Mouse (Mus musculus): ENCODE data around the gene Dmkn. TPM values are rescaled to one million over a fixed set of nuclear protein-coding genes. Genes with fewer than 3 reads are reported as not detected.
"Not testable (repeated sequence)": the region's sequence is repeated elsewhere in the genome, so short reads cannot be mapped to it uniquely, and the experiment has no call there.

Dmkn gene
- total RNA-seq, 4 experiments from 2014 or later = 0.48 to 1.0 TPM; not detected in 2

DNA sequence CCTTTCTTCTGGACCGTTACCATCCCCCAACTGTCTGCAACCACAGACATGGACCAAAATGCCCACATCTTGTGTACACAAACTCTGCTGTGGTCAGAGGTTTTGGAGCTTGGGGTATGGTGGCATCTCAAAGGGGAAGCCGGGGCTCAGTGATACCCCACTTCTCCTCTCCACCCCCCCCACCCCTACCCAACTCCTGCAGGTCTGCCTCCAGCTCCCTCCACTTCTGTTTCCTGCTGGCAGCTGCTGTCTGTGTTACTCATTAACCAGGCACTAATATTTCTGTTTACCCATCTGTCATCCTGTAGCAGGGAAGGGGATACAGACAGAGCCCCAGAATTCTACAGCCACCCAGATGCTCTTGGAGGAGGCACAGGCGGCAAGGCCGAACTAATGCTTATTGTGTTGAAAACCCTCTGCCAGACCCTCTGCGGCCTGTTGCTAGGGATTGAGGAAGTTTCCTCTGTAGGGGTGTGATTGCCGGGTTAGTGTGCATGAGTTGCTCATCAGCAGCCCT is 48.8 kb downstream of the Dmkn start:
- DNase-seq (ENCODE audit: low spot score in 2 of 2) = no peak

DNA sequence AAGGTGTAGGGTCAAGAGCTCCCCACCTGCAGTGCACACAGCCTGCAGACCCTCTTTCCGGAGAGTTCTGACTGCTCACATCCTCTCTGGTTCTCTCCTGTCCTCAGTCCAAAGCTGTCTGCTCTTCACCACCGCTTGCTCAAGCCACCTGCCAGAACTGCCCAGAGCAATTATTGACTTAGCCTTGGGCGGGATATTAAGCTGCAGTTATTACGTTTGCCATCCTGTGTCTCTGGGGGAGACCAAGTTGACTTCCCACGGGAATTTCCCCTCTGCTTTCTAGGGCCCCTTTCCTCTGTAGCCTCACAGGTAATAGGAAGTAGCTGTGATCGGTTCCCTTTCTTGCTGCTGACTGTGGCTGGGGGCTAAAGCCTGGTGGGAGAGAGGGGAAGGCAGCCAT is 56.6 kb downstream of the Dmkn start:
- no peak for DNase-seq (ENCODE audit: low spot score in 2 of 2)

DNA sequence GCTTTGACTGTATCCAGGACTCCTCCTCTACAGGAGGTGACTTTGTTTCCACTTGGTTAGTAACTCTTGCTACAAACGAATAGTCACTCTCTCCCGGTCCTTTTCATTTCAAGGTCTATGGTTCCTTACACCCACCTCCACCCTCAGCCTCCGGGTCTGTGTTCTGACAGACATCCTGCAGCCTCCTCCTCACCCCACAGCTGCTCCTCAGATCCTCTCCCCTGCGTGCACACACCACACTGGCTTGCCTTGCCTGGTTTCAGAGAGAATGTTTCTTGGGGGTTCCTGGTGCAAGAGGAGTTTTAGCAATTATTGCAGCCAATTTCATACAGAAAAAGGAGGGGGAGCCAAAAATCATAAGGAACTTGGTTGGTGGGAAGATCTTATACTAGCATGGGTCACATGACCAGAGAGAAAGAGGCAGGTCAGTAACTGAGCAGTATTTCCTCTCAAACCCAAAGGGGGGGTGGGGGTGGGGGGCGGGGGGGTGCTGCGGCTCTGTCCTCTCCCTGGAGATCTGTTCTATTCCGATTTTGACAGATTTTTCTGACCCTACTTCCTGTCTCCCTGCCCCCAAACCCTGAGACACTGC is 57.4 kb downstream of the Dmkn start:
- DNase-seq (ENCODE audit: low spot score in 2 of 2) = no peak

- no peak for DNase-seq (ENCODE audit: low spot score in 2 of 2)
Observed at GRCm38 (mm10) chr7:30821532-30821931, 58.0 kb downstream of the Dmkn start.

DNA sequence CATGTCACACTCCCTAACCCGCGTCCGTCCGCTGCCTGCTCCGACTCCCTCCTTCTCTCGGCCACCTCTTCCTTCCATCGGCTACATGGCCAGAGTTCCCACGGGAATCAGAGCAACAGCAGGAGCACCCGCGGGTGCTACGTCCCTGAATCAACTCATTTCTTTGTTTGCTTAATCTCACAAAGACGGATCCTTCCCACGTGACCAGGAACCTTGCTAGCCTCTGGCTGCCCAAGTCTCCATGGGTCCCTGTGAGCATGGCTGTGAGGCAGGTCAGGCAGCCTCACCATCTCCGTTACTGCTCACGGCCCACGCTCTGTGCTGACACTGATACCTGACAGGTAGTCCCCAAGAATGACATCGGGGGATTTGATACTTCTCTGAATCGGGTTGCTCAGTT is 60.1 kb downstream of the Dmkn start, which contains the start of gene Ffar2:
Gene Ffar2, minus strand, starts transcription at position 101 of the 400 bp plus-strand sequence.
- no peak for DNase-seq (ENCODE audit: low spot score in 2 of 2)

DNA sequence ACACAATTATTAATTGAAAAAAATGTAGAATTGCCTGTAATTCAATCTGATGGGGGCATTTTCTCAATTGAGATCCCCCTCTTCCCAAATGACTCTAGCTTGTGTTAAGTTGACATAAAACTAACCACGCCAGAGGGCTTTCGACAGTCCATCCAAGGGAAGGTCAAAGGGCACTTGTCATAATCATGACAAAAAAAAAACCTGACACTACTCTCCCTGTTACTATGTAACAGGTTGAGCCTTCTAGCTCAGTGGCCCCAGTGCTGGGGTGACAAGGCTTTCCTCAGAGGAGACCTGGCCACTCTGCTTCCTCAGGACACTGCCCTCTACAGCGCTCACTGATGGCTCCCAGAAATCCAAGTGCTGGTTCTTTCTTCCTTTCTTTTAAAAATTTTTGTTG is 60.8 kb downstream of the Dmkn start:
- no peak for DNase-seq (ENCODE audit: low spot score in 2 of 2)

GRCm38 (mm10) chr7:30826660-30827059 is 63.1 kb downstream of the Dmkn start:
- DNase-seq (ENCODE audit: low spot score in 2 of 2) = no peak

DNA sequence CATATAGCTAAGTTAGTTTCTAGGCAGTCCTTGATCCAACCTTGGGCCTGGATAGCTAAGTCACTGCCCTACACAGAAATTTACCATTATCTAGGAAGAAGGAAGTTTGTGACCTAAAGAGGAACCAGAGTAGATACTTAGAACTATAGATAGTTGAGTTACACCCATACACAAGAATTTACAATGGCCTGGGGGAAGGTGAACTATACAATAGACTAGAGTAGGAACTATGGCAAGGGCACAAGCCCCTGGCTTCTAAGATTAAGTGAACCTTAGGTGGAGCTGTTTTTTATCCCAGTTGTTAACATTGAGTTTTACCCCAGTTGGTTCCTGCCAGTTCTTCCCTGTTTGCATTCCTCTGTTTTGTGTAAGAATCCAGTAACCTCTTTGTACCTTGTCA is 65.3 kb downstream of the Dmkn start:
- not testable (repeated sequence) for DNase-seq (ENCODE audit: low spot score in 2 of 2)

GRCm38 (mm10) chr7:30829428-30829827 is 65.9 kb downstream of the Dmkn start:
- no peak for DNase-seq (ENCODE audit: low spot score in 2 of 2)

Other genes with a start within 250 kb of the Dmkn start
- under 1 TPM; 0.09 to 0.72 (median 0.27) TPM for gene Arhgap33, start 228.7 kb upstream of the Dmkn start, total RNA-seq (2022)
- 1,000 to 10,000 TPM in 3 of 4 experiments, 100 to 1,000 TPM in 1; 959 to 1,157 (median 1,030) TPM for gene Hspb6, start 211.6 kb upstream of the Dmkn start, total RNA-seq (2022)
- gene Proser3, start 211.5 kb upstream of the Dmkn start, total RNA-seq (2022) = 1 to 10 TPM; 2.6 to 6.2 (median 3.7) TPM
- 10 to 100 TPM in 3 of 4 experiments, 1 to 10 TPM in 1; 8.1 to 12.4 (median 11.0) TPM for gene Lin37, start 203.9 kb upstream of the Dmkn start, total RNA-seq (2022)
- gene U2af1l4, start 200.5 kb upstream of the Dmkn start, total RNA-seq (2022) = 10 to 100 TPM; 53.4 to 57.5 (median 56.9) TPM
- 1 to 10 TPM in 3 of 4 experiments, under 1 TPM in 1; 0.56 to 1.9 (median 1.5) TPM for gene Gm49396, start 200.4 kb upstream of the Dmkn start, total RNA-seq (2022)
- 100 to 1,000 TPM; 140 to 149 (median 146) TPM for gene Psenen, start 200.1 kb upstream of the Dmkn start, total RNA-seq (2022)
- under 1 TPM; 0.31 to 0.85 (median 0.65) TPM for gene Igflr1, start 198.3 kb upstream of the Dmkn start, total RNA-seq (2022)
- gene Kmt2b, start 175.0 kb upstream of the Dmkn start, total RNA-seq (2022) = 10 to 100 TPM; 10.9 to 15.2 (median 13.0) TPM
- gene Zbtb32, start 164.8 kb upstream of the Dmkn start, total RNA-seq (2022) = not detected
- gene Upk1a, start 150.9 kb upstream of the Dmkn start, total RNA-seq (2022) = under 1 TPM in 1 of 4 experiments, not detected in 3; 0.20 TPM
- gene Cox6b1, start 137.6 kb upstream of the Dmkn start, total RNA-seq (2022) = 1,000 to 10,000 TPM; 1,165 to 1,556 (median 1,355) TPM
- gene Etv2, start 127.9 kb upstream of the Dmkn start, total RNA-seq (2022) = not detected
- gene Rbm42, start 113.4 kb upstream of the Dmkn start, total RNA-seq (2022) = 10 to 100 TPM; 35.6 to 41.1 (median 38.5) TPM
- 1 to 10 TPM; 2.0 to 4.3 (median 4.0) TPM for gene Haus5, start 98.8 kb upstream of the Dmkn start, total RNA-seq (2022)
- 1 to 10 TPM; 1.9 to 3.4 (median 2.9) TPM for gene Pmis2, start 92.2 kb upstream of the Dmkn start, total RNA-seq (2022)
- not detected for gene 2200002J24Rik, start 64.8 kb upstream of the Dmkn start, total RNA-seq (2022)
- 1 to 10 TPM in 1 of 4 experiments, under 1 TPM in 1, not detected in 2; 0.31 to 1.4 TPM for gene Atp4a, start 51.5 kb upstream of the Dmkn start, total RNA-seq (2022)
- gene Tmem147, start 34.2 kb upstream of the Dmkn start, total RNA-seq (2022) = 100 to 1,000 TPM; 215 to 260 (median 249) TPM
- not detected for gene Gapdhs, start 20.1 kb upstream of the Dmkn start, total RNA-seq (2022)
- 1 to 10 TPM in 2 of 4 experiments, under 1 TPM in 2; 0.53 to 2.0 (median 1.4) TPM for gene Sbsn, start 12.3 kb upstream of the Dmkn start, total RNA-seq (2022)
- 1 to 10 TPM in 3 of 4 experiments, not detected in 1; 1.7 to 3.5 (median 2.0) TPM for gene Krtdap, start 24.1 kb downstream of the Dmkn start, total RNA-seq (2022)
- 1 to 10 TPM in 2 of 4 experiments, under 1 TPM in 1, not detected in 1; 0.21 to 1.2 (median 1.2) TPM for gene Ffar2, start 60.0 kb downstream of the Dmkn start, total RNA-seq (2022)
- gene Ffar3, start 92.4 kb downstream of the Dmkn start, total RNA-seq (2022) = not detected
- not detected for gene Ffar1, start 97.8 kb downstream of the Dmkn start, total RNA-seq (2022)
- not detected for gene Cd22, start 116.6 kb downstream of the Dmkn start, total RNA-seq (2022)
- under 1 TPM in 3 of 4 experiments, not detected in 1; 0.47 to 0.65 (median 0.56) TPM for gene Mag, start 151.1 kb downstream of the Dmkn start, total RNA-seq (2022)
- gene Hamp2, start 160.9 kb downstream of the Dmkn start, total RNA-seq (2022) = not detected
- under 1 TPM in 1 of 4 experiments, not detected in 3; 0.86 TPM for gene Hamp, start 180.3 kb downstream of the Dmkn start, total RNA-seq (2022)
- gene Usf2, start 193.0 kb downstream of the Dmkn start, total RNA-seq (2022) = 10 to 100 TPM; 75.5 to 96.0 (median 89.5) TPM
- gene Lsr, start 209.7 kb downstream of the Dmkn start, total RNA-seq (2022) = under 1 TPM in 3 of 4 experiments, not detected in 1; 0.29 to 0.56 (median 0.54) TPM
- gene Fam187b, start 210.0 kb downstream of the Dmkn start, total RNA-seq (2022) = under 1 TPM in 1 of 4 experiments, not detected in 3; 0.19 TPM

Measured in gastrocnemius, adult 8-10 months (tissue).